Mouse (Mus musculus) embryo, embryonic 10.5 days (tissue): ENCODE data around the gene Usp20.

Experiments
- DNase-seq: peaks from one replicate; pipeline ENCODE4 v3.0.0-alpha.2; 2015; ENCODE audit warnings: low spot score

Gene Usp20

GRCm38 (mm10) chr2:30985111-30986020, 3.3 kb downstream of the Usp20 start:
- no peak for DNase-seq

DNA sequence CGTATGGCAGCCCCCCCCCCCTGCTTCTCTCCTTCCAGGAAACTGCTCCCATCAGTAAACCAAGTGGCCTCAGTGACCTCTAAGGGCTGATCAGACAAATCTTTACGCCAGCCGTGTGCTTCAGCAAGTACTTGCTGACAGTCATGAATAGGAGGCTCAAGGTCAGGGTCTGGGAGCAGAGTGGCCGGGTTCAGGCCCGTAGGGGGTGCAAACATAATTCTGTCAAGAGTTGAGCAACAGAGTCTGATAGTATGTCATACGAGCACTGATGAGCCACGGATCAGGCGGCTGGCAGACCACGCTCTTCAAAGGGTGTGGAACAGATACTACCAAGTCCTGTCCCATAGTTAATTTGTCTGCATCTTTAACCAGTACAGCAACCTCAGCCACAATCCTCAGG, 8.1 kb downstream of the Usp20 start:
- DNase-seq, result no peak

- no peak for DNase-seq
Measured at GRCm38 (mm10) chr2:30994853-30995252, 12.8 kb downstream of the Usp20 start.

GRCm38 (mm10) chr2:30995432-30995996, 13.4 kb downstream of the Usp20 start:
- no peak for DNase-seq

DNA sequence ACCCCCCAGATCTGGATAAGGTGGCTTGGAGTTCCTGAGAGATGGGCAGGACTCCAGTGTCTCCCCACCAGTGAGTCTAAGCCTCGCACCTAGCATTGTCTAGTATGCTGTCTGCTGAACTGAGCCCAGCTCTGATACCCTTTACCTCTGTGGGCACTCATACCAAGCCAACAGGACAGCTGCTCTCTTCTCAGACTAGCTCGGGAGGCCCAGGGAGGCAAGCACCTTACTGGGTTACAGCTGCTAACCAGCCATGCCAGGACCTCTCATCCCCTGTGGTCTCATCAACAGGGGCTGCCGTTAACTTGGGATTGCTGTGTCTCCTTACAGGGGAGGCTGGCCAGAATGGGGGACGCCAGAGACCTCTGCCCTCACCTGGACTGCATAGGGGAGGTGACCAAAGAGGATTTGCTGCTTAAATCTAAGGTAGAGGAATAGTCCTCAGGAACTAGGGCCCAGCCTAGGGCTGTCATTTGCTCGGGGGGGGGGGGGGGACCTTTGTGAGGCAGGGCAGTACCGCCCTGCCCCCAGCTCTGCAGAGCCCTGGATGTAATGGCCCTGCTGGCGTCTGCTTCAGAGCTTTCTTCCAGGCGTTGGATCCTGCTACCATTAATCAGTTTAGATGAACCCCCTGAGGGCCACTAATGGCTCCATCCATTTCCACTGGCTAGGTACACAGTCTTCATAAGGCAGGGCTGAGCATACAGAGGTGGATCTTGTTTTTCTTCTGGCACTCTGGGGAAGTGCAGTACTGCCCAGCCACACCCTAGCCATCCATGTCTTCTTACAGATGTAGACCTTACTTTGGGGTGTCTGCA, 16.6 kb downstream of the Usp20 start:
- no peak for DNase-seq

DNA sequence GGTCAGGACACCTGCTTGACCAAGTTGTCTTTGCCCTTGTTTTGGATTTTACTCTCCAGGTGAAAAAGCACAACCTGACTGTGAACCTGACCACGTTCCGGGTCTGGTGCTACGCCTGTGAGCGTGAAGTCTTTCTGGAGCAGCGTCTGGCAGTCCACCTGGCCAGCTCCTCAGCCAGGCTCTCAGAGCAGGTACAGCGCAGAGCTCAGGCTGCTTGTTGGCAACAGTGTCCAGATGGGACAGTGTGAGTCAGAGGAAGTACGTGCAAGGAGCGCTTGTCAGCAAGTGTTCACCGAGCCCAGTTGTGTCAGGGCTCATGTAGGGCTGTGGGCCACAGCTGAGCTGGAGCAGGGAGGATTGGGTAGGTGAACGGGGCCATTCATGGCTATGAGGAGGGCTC, 20.8 kb downstream of the Usp20 start:
- DNase-seq, result no peak

DNA sequence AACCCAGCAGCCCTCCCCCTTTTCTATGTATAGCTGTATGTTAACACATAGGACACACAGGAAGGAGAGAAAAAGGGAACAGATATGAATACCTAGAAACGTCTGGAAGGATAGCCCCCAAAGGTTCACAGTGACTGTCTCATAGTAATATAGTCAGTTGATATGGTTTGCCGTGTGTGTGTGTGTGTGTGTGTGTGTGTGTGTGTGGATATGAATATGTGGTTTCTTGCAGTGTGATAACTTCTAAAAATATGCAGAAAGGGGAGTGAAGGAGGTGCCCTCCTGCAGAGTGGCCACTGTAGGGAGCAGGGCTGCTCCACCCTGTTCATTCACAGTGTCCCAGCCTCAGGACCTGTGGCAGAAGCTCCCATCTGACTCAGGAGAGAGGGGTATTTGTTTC, 23.4 kb downstream of the Usp20 start:
- no peak for DNase-seq

- no peak for DNase-seq
Measured at GRCm38 (mm10) chr2:31006434-31006833, 24.4 kb downstream of the Usp20 start.

- DNase-seq, result no peak
Measured at GRCm38 (mm10) chr2:31007208-31007607, 25.1 kb downstream of the Usp20 start.

DNA sequence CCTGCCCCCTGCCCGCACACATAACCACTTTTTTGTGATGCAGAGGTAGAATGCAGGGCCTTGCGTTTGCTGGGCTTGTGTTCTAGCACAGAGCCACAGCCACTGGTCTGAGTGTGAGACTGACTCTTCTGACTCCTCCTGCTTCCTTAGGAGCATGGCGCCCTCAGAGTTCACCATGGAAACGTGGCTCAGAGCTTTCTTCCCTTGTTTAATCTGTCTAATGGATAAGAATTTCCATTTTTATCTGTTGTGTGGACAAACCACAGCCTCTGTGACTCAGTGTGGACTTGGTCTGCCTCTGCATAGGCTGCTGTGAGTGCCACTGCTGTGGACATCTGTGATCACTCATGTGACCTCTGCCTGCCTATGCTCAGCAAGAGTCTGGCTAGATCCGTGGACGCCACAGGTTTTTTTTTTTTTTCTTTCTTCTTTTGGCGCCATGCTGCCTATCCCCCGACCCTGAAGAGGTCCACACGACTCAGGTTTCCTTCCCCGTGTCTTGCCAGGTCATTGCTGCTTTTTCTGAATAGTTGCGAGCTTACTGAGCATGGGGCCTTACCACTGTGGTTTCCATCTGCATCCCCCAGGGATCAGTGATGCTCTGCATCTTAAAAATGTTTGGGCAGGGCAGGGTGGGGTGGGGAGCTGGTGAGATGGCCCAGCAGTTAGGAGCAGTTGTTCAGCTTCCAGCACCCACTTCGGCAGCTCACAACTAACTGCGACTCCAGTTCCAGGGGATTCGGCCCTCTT, 31.5 kb downstream of the Usp20 start:
- DNase-seq, result no peak

GRCm38 (mm10) chr2:31017625-31018317, 35.7 kb downstream of the Usp20 start:
- DNase-seq, result no peak

- DNase-seq, result no peak
Measured at GRCm38 (mm10) chr2:31018519-31018918, 36.4 kb downstream of the Usp20 start.

DNA sequence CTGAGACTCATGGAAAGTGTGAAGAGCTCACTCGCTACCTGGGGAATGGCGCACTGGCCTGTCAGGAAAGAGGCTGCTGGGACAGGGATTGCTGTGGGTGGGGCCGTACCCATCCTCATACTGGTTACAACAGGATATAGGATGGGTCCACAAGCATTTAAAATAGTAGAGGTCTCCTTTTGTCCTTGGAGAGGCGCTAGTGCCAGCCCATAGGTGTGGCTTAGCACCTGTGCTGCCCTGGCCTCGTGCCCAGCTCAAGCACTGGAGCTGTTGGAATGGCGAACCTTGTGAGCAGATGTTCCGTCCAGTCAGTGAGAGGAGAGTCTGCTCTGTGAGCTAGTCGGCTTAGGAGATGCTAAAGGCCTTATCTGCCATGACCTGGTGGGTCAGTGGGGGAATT, 36.9 kb downstream of the Usp20 start:
- DNase-seq, result no peak

DNA sequence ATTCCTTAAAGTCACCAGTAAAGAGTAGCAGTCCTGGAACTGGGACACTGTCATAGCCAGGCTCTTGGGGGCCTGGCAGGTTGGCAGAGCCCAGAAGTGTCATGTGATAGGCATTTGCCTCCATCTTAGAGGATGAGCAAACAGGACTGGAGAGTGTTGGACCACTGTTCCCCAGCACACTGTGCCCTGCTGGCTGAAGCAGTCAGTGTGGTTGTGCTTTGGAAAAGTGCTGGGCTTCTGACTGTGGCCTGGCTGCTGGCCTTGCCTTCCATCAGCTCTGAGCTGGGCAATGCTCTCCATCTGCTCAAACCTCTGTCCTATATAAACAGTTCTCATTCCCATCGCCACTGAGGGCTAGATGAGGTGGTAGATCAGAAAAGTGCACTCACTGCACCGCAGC, 38.1 kb downstream of the Usp20 start:
- no peak for DNase-seq

- no peak for DNase-seq
Measured at GRCm38 (mm10) chr2:31023940-31024339, 41.9 kb downstream of the Usp20 start.

GRCm38 (mm10) chr2:31024618-31025370, 42.7 kb downstream of the Usp20 start:
- DNase-seq, result peak; percentile 83

DNA sequence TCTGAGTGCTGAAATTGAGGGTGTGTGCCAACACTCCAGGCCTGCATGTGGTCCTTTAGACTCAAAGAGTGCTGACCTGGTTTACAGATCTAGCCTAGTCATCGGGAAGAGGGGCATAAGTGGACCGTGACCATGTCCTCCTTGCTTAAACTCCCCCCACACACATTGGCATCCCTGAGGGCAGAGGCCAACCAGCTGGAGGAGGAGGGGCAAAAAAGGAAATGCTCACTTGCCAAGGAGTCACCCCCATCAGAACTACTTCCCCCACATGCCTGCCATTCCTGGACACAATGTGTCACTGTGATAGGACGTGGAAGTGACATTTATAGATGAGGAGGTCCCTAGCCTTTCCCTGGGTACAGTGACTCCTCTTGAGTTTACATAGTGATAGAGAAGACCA, 43.4 kb downstream of the Usp20 start:
- no peak for DNase-seq

- DNase-seq, result no peak
Measured at GRCm38 (mm10) chr2:31026642-31027041, 44.6 kb downstream of the Usp20 start.

DNA sequence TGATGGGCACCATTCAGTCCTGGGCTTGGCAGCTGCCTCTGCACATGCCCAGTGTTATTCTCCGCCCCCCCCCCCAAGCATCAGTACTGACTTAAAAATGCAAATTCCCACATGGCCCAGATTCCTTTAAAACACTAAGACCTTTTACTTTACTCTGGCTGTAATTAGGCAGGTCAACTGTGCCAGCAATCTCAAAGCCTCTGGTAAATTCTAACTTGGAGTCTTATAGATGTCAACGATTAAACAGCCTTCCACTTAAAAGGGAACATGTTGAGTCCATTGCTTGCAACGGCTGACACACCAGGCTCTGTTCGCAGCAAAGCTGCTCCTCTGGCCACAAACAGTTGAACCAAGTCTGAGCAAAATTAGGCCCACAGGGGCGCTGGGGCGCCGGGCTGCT, 49.9 kb downstream of the Usp20 start:
- DNase-seq, result no peak

DNA sequence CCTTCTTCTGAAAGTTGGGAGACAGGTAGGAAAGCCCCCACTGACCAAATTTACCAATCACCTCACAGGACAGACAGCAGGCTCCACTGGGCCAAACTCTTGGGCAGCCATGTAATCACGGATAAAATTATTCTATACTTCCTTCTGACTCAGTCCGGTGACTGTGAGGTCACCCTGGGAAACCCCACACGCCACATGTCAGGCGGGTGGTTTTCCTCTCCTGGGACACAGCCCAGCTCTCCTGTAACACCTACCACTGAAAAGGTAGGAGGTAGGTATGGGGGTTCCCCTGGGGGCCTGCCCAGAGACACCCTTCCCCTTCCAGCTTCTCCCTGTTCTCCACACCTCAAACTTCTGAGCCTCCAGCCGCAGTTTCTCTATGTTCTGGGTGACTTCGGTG, 54.7 kb downstream of the Usp20 start:
- no peak for DNase-seq

- no peak for DNase-seq
Measured at GRCm38 (mm10) chr2:31040043-31040442, 58.0 kb downstream of the Usp20 start.
